Mouse (Mus musculus) adrenal gland, postnatal 36 days (tissue): ENCODE results near the gene Sirt1. TPM values are rescaled to one million over a fixed set of nuclear protein-coding genes. Genes with fewer than 3 reads are reported as not detected.

Experiments
- DNase-seq, 2 experiments: peaks; one replicate each; pipeline ENCODE4 v3.0.0; 2021; ENCODE audit warnings: mixed read lengths in 1 of 2
- total RNA-seq, 2 experiments: library from RNA; stranded (reverse); gene quantifications; 2 replicates each; pipeline ENCODE4 v1.2.3; 2021

Gene Sirt1
- total RNA-seq, 2 experiments from 2014 or later, result 19.1 to 21.4 TPM

DNA sequence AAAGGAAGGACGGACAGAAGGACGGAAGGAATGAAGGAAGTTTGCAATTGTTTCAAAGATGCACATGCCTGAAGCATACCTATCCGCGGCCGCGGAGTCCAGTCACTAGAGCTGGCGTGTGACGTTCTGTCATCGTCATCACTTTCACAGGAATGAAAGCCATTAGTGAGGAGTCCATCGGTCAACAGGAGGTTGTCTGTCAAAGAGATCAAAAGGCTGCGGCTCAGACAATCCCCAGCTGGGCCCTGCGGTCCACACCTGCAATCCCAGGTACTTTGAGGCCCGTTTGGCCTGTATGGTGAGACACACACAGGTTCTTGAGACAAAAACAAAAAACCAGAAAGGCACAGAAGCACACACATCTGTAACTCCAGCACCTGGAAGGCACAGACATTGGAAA is 44.6 kb downstream of the Sirt1 start:
- DNase-seq, result peak in 1 of 2 experiments; percentile 8

DNA sequence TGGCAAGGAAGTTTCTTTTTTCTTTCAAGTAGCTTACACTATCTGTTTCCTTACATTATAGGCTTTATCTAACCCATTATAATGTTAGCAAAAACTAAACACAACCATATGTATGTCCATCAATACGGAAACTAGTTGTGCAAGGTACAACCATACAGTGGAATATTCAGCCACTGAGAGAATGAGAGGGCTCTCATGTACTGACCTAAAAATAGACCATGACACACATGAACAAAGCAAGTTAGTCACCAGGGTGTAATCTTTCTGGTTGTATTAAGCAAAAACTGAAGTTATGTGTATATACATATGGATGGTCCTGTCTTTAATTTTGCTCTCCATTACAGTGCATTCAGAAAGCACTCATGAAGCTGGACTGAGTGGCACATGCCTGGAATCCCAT is 54.4 kb downstream of the Sirt1 start:
- no peak for DNase-seq

DNA sequence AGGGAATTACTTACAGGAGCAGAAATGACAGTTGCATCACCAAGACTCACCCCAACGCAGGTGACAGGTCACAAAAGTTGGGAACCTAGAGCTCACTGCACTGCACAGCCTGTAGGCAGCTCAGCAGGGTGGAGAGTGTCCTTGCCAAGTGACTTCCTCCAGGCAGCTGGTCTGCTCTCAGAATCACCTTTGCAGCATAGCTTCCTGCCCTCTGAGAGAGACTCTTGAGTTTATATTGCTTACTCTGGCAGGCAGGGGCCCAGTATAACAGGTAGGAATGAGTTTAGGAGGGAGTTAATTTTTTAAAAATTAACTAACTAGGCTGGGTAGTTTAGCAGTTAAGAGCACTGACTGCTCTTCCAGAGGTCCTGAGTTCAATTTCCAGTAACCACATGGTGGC is 67.8 kb downstream of the Sirt1 start:
- no peak for DNase-seq

DNA sequence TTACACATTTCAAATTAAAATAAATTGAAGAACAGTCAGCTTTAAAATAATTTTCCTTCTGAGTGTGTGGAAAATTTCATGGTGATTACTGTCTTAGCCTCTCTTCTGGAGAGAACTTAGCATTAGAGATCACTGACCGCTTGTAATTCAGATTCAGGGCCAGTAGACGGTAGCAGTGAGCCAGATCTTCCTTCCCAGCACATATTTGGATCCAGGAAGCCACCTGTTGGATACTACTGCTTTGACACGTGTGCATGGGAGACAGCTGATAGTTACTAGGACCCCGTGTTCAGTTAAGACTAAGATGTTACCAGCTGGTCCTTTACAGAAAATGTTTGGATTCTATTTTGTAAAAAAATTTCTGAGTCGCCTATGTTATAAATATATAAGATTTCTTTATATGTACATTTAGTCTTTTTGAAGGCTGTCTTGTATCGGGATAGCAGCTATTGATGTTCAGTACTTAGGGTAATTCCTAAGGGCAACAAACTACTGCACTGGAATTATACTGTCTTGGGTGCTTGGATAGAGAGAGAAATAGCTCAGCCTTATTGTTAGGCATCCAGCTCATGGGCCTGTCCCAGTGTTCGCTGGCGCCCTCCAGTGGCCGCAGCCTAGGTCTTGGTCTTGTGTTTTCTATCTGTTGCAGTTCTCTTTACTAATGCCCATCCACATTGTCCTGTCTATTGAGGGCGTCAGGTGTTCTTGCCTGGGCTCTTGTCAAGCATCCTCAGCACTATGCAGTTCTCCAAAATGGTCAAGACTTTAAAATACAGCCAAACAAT is 72.7 kb downstream of the Sirt1 start:
- peak; percentile 88 to 92 for DNase-seq

DNA sequence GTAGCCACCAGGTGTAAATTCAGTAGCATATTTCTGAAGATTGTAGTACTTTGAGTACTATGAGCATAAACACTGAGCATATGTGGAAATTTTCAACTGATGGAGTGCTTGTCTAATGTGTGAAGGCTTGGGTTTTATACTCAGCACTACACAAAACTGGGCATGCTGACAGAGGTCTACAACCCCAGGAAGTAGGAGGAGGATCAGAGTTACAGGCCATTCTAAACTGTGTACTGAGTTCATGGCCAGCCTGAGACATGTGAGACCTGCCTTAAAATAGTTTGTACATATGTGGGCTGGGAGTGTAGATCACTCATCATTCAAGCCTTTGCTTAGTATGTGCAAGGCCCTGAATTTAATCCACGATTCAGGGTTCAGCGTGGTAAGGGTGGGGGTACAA is 79.1 kb downstream of the Sirt1 start:
- no peak for DNase-seq

DNA sequence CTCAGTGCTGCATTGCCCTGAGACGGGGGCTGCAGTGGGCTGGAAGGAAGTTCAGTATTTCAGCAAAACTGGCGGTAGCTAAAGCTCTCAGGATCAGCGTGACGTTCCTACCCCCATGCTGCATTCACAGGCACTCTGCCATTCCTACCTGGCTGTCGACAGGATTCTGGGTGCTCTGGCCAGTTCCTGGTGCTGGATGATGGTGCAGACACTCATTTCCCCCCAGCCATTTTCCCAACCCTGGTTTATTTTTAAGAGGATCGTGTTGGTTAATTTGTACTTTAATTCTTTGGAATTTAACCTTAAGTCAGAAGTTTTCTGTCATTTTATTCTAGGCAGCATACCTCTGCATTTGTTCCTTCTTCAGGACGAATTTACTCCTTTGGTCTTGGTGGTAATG is 98.7 kb downstream of the Sirt1 start:
- no peak for DNase-seq

DNA sequence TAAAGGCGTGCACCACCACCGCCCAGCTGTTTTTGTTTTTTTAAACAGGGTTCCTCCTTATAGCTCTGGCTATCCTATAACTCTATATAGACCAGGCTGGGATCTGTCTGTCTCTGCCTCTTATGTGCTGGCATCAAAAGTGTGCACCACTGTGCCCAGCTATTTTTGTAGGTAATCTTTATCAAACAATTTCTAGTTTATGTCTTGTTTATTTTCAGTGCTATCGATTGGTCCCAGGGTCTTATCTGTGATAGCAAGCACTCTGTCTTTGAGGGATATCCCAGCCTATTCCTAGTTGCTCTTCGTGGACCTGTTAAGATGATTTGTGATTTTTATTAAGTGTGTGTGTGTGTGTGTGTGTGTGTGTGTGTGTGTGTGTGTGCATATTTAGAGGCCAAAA is 99.1 kb downstream of the Sirt1 start:
- no peak for DNase-seq

DNA sequence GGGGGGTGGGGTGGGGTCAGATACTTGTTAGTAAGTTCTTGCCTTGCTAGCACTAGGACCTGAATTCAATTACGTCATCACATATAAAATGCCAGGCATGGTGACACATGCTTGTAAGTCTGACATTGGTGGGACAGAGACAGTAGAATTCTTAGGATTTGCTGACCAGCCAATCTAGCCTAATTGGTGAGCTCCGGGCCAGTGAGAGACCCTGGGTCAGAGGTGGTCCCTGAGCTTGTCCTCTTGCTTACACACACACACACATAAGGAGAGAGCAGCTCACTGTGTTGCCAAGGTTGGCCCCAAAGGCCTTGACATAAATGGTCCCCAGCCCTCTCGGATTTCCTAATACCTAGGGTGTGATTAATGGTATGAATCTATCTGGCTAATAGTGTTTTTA is 101.7 kb downstream of the Sirt1 start:
- DNase-seq, result peak in 1 of 2 experiments; percentile 42

DNA sequence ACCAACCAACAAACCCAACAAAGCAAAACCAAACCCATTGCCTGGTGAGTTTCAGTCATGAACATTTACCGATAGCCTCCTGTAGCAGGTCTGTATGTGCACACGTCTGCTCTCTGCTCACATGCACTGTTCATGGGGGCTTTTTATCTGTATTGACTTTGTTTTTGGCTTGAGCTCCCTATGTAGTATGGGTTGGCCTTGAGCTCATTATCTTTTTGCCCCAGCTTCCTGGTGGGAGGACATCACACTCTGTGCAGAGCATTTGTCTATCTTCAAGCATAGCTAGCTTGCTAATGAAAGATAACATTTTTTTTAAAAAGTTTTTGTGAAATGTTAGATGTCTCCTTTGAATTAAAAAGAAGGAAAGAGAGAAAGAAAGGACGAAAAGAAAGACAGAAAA is 104.5 kb downstream of the Sirt1 start:
- DNase-seq, result no peak

DNA sequence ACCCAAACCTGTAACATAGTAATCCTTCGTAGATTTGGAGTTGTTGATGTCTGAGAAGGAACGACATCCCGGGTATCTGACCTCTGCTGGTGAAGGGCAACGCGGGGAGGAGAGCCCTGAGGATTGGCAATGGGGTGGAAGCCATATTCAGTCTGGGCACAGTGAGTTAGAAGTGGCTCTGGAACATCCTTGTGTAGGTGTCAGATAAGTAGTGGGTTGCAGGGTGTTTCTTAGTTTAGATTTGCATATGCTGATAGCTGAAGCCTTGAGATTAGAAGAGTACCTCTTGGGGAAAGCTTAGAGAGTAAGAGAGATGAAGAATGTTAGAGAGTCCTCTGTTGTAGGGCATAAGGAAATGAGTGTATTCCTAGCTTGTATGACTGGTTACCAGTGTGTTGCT is 108.6 kb downstream of the Sirt1 start:
- no peak for DNase-seq

DNA sequence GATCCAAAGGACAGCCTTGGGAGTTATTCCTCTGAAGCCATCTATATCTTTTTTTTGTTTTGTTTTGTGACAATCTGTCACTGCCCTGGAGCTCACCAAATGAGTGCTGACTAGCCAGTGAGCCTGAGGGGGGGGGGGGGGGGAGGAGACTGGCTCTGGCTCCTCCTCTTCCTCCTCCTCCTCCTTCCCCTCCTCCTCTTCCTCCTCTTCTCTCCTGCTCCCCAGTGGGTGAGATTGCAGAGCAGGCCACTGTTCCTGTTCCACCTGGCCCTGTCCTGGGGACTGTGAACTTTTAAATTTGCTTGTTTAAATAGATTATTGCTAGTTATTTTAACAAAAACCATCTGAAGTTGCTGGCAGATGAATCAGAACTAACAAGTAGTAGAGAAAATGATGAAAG is 109.1 kb downstream of the Sirt1 start:
- DNase-seq, result no peak

Other genes with a start within 250 kb of the Sirt1 start
- under 1 TPM; 0.46 to 0.59 TPM for gene Mypn, start 177.8 kb downstream of the Sirt1 start, total RNA-seq
- gene Herc4, start 137.9 kb downstream of the Sirt1 start, total RNA-seq, result 100 to 1,000 TPM; 148 to 204 TPM
- 10 to 100 TPM; 16.0 to 19.1 TPM for gene Dnajc12, start 739 bp upstream of the Sirt1 start, total RNA-seq
- not detected for gene Gm7075, start 40.1 kb upstream of the Sirt1 start, total RNA-seq
- 1 to 10 TPM in 1 of 2 experiments, under 1 TPM in 1; 0.63 to 1.1 TPM for gene Ctnna3, start 48.4 kb upstream of the Sirt1 start, total RNA-seq